Mouse (Mus musculus): Measurements from ENCODE around the gene Npas1. TPM values are rescaled to one million over a fixed set of nuclear protein-coding genes. Genes with fewer than 3 reads are reported as not detected.
A peak's percentile ranks its signal among the peaks of the same experiment; 100 is the strongest.

Gene Npas1
- polyA plus RNA-seq, 1 experiment from 2014 or later = 0.11 TPM

DNA sequence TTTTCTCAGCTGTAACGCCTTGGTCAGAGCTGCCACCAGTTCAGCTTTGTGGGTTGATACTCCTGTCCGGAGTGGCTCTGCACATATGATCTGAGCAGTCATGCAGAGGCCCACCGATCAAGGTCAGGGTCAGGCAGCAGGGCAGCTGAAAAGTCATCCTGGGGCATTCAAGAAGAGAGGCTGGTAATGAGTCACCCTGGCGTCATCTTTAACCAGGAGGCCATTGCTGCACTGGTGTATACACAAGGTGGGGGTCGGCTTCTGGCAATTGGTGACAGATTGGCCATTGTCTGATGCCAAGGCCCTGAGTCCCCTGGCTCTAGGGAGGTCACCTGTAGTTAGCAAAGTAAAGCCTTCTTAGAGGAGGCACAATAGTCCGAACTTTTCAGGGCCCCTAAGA lies 25.9 kb downstream of the Npas1 start:
- no peak overlapping the region for H3K27ac ChIP-seq (replicated peaks; ENCODE audit: low read depth, low read length)
- no peak overlapping the region for H3K4me2 ChIP-seq (ENCODE audit: low read depth, low read length)
- peaks cover 8% of the 10 kb centered on the region; the same call in 1 of the 2 replicates for H3K36me3 ChIP-seq (ENCODE audit: control insufficient read depth, insufficient read depth, low read length)
- ATAC-seq (ENCODE audit: low read depth) = no peak
- H3K27me3 ChIP-seq (replicated peaks; ENCODE audit: control insufficient read depth, insufficient read depth, low read length) = no peaks in the 10 kb centered on the region
- no peaks in the 10 kb centered on the region; the same call in 1 of the 2 replicates for H3K4me1 ChIP-seq (ENCODE audit: control insufficient read depth, insufficient read depth, low read length)
- no peak overlapping the region for H3K4me3 ChIP-seq (ENCODE audit: low read depth, low read length)
- no peaks in the 10 kb centered on the region for H3K9me3 ChIP-seq (ENCODE audit: control insufficient read depth, low read length)
- no peak overlapping the region for H3K9ac ChIP-seq (ENCODE audit: low read depth, low read length)
- DNase-seq (ENCODE audit: low spot score) = no peak
- WGBS = 77% methylated on average over 6 of the region's 6 CpGs

DNA sequence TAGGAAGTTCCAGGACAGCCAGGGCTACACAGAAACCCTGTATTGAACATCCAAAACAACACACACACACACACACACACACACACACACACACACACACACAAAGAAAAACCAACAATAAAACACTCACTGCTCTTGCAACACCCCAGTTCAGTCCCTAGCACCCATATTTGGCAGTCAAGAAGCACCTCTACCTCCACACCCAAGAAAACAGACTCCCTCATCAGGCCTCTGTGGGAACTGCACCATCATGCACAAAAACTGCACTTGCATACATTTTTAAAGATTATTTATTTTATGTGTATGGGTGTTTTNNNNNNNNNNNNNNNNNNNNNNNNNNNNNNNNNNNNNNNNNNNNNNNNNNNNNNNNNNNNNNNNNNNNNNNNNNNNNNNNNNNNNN lies 36.3 kb downstream of the Npas1 start:
- Histone ChIP-seq H3K4me2 (ENCODE audit: low read depth, low read length) (no peak overlapping the region), H3K4me1 (ENCODE audit: control insufficient read depth, insufficient read depth, low read length) (no peaks in the 10 kb centered on the region), H3K9me3 (ENCODE audit: control insufficient read depth, low read length) (no peaks in the 10 kb centered on the region), H3K36me3 (ENCODE audit: control insufficient read depth, insufficient read depth, low read length) (peaks cover 9% of the 10 kb centered on the region), H3K9ac (ENCODE audit: low read depth, low read length) (no peak overlapping the region), H3K27ac (replicated peaks; ENCODE audit: low read depth, low read length) (no peak overlapping the region), H3K4me3 (ENCODE audit: low read depth, low read length) (no peak overlapping the region), H3K27me3 (replicated peaks; ENCODE audit: control insufficient read depth, insufficient read depth, low read length) (no peaks in the 10 kb centered on the region)
- no peak for ATAC-seq (ENCODE audit: low read depth)
- no peak for DNase-seq (ENCODE audit: low spot score)

DNA sequence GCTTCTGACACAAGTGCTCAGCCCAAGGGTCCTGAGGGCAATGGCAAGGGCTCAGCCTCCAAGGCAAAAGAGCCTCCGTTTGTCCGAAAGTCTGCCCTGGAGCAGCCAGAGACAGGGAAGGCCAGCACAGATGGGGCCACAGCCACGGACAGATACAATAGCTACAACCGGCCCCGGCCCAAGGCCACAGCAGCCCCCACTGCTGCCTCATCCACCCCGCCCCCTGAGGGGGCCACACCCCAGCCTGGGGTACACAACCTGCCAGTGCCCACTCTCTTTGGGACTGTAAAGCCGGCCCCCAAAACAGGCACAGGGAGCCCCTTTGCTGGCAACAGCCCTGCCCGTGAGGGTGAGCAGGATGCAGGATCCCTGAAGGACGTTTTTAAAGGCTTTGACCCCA lies 42.4 kb downstream of the Npas1 start:
- H3K4me1 ChIP-seq (ENCODE audit: control insufficient read depth, insufficient read depth, low read length) = no peaks in the 10 kb centered on the region
- no peak overlapping the region for H3K4me2 ChIP-seq (ENCODE audit: low read depth, low read length)
- no peak overlapping the region for H3K9ac ChIP-seq (ENCODE audit: low read depth, low read length)
- H3K36me3 ChIP-seq (ENCODE audit: control insufficient read depth, insufficient read depth, low read length) = peaks cover 70% of the 10 kb centered on the region
- H3K27me3 ChIP-seq (replicated peaks; ENCODE audit: control insufficient read depth, insufficient read depth, low read length) = no peaks in the 10 kb centered on the region
- ATAC-seq (ENCODE audit: low read depth) (no peak), DNase-seq (ENCODE audit: low spot score) (no peak)
- H3K9me3 ChIP-seq (ENCODE audit: control insufficient read depth, low read length) = no peaks in the 10 kb centered on the region
- H3K27ac ChIP-seq (replicated peaks; ENCODE audit: low read depth, low read length) = no peak overlapping the region
- 83% methylated on average over 8 of the region's 9 CpGs for WGBS
- no peak overlapping the region for H3K4me3 ChIP-seq (ENCODE audit: low read depth, low read length)

DNA sequence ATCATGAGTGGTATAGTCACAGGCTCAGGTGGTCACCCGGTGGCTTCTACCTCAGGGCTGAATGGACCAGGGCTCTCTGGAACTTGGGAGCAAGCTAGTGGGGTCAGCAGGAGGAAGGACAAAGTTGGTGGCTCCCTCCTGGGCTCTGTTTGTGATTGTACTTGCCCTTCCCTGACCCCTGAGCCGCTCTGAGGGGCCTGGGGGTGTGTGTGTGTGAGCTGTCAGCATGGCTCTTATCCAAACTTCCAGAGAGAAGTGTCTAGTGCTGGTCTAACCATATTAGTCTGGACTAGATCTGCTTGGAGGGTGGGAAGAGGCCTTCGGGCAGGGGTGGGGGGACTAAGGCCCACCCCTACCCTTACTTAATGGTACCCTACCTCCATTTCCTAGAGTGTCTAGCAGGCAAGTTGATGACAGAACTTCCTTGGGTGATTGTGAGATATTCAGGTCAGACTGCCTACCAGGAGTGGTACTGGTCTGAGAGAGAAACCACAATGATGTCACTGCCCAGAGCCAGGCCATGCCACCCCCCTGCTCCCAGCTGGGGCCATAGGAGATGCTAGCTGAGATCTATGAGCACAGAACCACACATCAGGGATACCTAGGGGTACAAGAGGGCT lies 44.1 kb downstream of the Npas1 start:
- no peak for DNase-seq (ENCODE audit: low spot score)
- Histone ChIP-seq H3K9me3 (ENCODE audit: control insufficient read depth, low read length) (no peaks in the 10 kb centered on the region), H3K36me3 (ENCODE audit: control insufficient read depth, insufficient read depth, low read length) (peaks cover 87% of the 10 kb centered on the region), H3K4me3 (ENCODE audit: low read depth, low read length) (no peak overlapping the region), H3K9ac (ENCODE audit: low read depth, low read length) (no peak overlapping the region), H3K4me1 (ENCODE audit: control insufficient read depth, insufficient read depth, low read length) (no peaks in the 10 kb centered on the region), H3K4me2 (ENCODE audit: low read depth, low read length) (no peak overlapping the region), H3K27ac (replicated peaks; ENCODE audit: low read depth, low read length) (no peak overlapping the region), H3K27me3 (replicated peaks; ENCODE audit: control insufficient read depth, insufficient read depth, low read length) (no peaks in the 10 kb centered on the region)
- WGBS = 86% methylated on average over 2 of the region's 3 CpGs
- no peak for ATAC-seq (ENCODE audit: low read depth)

DNA sequence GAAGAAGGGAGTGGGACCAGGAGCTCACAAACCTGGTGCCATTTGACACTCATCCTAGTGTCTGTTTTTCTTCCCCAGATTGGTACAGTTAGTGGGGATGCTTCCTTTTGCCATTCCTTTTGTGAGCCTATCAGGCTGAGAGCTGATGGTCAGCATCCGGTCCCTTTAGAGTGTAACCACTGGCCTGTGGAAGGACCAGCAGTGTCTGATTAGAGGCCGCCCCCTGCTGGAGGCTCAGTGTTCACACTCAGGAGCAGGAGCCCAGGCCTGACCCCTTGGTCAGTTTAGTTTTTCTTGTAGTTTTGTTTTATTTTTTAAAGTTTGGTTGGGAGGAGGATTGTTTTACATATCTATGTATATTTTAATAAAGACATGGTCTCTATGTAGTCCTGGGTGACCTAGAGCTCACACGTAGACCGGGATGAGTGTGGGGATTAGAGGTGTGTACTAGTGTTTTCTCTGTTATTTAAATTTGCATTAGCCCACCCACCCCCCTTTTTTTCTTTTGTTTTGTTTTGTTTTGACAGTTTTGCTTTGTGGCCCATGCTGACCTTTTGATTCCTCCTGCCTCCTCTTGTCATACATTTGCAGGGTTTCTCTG lies 51.3 kb downstream of the Npas1 start:
- 57% methylated on average over 4 of the region's 4 CpGs for WGBS
- no peaks in the 10 kb centered on the region for H3K9me3 ChIP-seq (ENCODE audit: control insufficient read depth, low read length)
- H3K4me1 ChIP-seq (ENCODE audit: control insufficient read depth, insufficient read depth, low read length) = no peaks in the 10 kb centered on the region
- no peak overlapping the region for H3K4me2 ChIP-seq (ENCODE audit: low read depth, low read length)
- ATAC-seq (ENCODE audit: low read depth) = peak; percentile 86
- no peak overlapping the region for H3K9ac ChIP-seq (ENCODE audit: low read depth, low read length)
- DNase-seq (ENCODE audit: low spot score) = peak; percentile 68
- no peak overlapping the region for H3K4me3 ChIP-seq (ENCODE audit: low read depth, low read length)
- H3K27ac ChIP-seq (replicated peaks; ENCODE audit: low read depth, low read length) = no peak overlapping the region
- H3K36me3 ChIP-seq (ENCODE audit: control insufficient read depth, insufficient read depth, low read length) = peaks cover 99% of the 10 kb centered on the region
- no peaks in the 10 kb centered on the region for H3K27me3 ChIP-seq (replicated peaks; ENCODE audit: control insufficient read depth, insufficient read depth, low read length)

DNA sequence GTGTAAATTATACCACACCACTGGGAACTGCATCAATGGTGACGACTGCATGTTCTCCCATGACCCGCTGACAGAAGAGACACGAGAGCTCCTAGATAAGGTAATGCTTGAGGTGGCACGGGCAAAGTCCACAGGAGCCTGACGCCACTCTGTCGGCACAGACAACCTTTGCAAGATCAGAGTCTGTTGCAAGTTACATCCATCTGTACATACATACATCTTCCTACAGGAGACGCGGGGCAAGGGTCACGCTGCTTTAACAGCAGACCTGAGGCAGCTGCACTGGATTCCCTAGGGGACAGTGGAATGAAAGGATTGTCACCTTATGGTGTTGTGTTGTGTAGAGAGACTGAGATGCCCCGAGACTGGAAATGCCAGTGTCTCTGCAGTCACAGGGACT lies 51.8 kb downstream of the Npas1 start:
- no peaks in the 10 kb centered on the region for H3K9me3 ChIP-seq (ENCODE audit: control insufficient read depth, low read length)
- no peaks in the 10 kb centered on the region for H3K4me1 ChIP-seq (ENCODE audit: control insufficient read depth, insufficient read depth, low read length)
- H3K4me3 ChIP-seq (ENCODE audit: low read depth, low read length) = no peak overlapping the region
- H3K9ac ChIP-seq (ENCODE audit: low read depth, low read length) = no peak overlapping the region
- no peak for DNase-seq (ENCODE audit: low spot score)
- H3K4me2 ChIP-seq (ENCODE audit: low read depth, low read length) = no peak overlapping the region
- peaks cover 99% of the 10 kb centered on the region for H3K36me3 ChIP-seq (ENCODE audit: control insufficient read depth, insufficient read depth, low read length)
- H3K27ac ChIP-seq (replicated peaks; ENCODE audit: low read depth, low read length) = no peak overlapping the region
- 87% methylated on average over 10 of the region's 10 CpGs for WGBS
- ATAC-seq (ENCODE audit: low read depth) = no peak
- no peaks in the 10 kb centered on the region for H3K27me3 ChIP-seq (replicated peaks; ENCODE audit: control insufficient read depth, insufficient read depth, low read length)

DNA sequence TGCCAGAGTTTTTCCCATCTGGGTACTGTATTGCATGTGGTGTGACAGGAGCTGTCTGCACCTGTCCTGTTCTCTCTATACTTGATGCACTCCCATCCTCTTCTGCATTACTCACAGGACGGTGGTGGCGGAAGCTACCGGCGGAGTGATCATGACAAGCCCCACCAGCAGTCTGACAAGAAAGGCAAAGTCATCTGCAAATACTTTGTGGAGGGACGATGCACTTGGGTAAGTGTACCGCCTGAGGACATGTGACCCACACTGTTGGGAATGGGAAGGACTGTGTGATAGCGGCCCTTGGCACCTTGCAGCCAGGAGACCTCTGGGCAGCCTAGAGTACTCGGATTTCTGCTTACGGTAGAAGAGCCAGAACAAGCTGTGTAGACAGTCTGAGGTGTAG lies 53.8 kb downstream of the Npas1 start:
- Histone ChIP-seq H3K4me1 (ENCODE audit: control insufficient read depth, insufficient read depth, low read length) (no peaks in the 10 kb centered on the region), H3K9ac (ENCODE audit: low read depth, low read length) (no peak overlapping the region), H3K9me3 (ENCODE audit: control insufficient read depth, low read length) (no peaks in the 10 kb centered on the region), H3K4me3 (ENCODE audit: low read depth, low read length) (no peak overlapping the region), H3K27ac (replicated peaks; ENCODE audit: low read depth, low read length) (no peak overlapping the region), H3K4me2 (ENCODE audit: low read depth, low read length) (no peak overlapping the region), H3K36me3 (ENCODE audit: control insufficient read depth, insufficient read depth, low read length) (peaks cover 99% of the 10 kb centered on the region), H3K27me3 (replicated peaks; ENCODE audit: control insufficient read depth, insufficient read depth, low read length) (no peaks in the 10 kb centered on the region)
- ATAC-seq (ENCODE audit: low read depth) (no peak), DNase-seq (ENCODE audit: low spot score) (no peak)
- 86% methylated on average over 9 of the region's 9 CpGs for WGBS

DNA sequence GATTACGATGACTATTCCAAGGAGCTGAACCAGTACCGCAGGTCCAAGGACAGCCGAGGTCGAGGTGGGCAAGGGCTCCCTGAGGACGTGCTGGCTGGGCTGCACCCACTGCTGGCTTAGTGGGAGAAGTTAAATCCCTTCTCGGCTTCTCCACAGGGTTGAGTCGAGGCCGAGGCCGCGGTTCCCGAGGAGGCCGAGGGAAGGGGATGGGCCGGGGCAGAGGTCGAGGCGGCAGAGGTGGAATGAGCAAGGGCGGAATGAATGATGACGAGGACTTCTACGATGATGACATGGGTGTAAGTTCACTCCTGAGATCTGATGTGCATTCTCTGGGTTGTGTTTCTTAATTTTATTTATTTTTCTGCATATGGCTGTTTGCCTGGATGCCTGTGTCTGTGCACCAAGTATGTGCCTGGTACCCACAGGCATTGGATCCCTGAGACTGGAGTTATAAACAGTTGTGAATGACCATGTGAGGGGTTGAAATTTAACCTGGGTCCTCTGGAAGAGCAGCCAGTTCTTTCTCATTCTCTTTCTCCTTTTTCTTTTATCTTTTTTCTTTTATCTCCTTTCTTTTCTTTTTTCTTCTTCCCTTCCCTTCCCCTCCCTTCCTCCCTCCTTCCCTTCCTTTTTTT lies 55.2 kb downstream of the Npas1 start:
- ATAC-seq (ENCODE audit: low read depth) (no peak), DNase-seq (ENCODE audit: low spot score) (no peak)
- no peaks in the 10 kb centered on the region for H3K27me3 ChIP-seq (replicated peaks; ENCODE audit: control insufficient read depth, insufficient read depth, low read length)
- H3K9ac ChIP-seq (ENCODE audit: low read depth, low read length) = no peak overlapping the region
- H3K4me3 ChIP-seq (ENCODE audit: low read depth, low read length) = no peak overlapping the region
- H3K4me1 ChIP-seq (ENCODE audit: control insufficient read depth, insufficient read depth, low read length) = no peaks in the 10 kb centered on the region
- H3K27ac ChIP-seq (replicated peaks; ENCODE audit: low read depth, low read length) = no peak overlapping the region
- H3K9me3 ChIP-seq (ENCODE audit: control insufficient read depth, low read length) = no peaks in the 10 kb centered on the region
- WGBS = 86% methylated on average over 18 of the region's 18 CpGs
- no peak overlapping the region for H3K4me2 ChIP-seq (ENCODE audit: low read depth, low read length)
- H3K36me3 ChIP-seq (ENCODE audit: control insufficient read depth, insufficient read depth, low read length) = peaks cover 99% of the 10 kb centered on the region
